Mouse (Mus musculus) Muller cell, postnatal 12 days (primary cell): Measurements from ENCODE around the gene Rerg.
"Not testable (repeated sequence)": the region's sequence is repeated elsewhere in the genome, so short reads cannot be mapped to it uniquely, and the experiment has no call there.

Source experiments
- DNase-seq: peaks from one replicate; pipeline ENCODE4 v3.0.0-alpha.2; 2015; ENCODE audit errors: inconsistent ontology term

Rerg gene

GRCm38 (mm10) chr6:137076731-137077130 lies 93.6 kb downstream of the Rerg start:
- no peak for DNase-seq

GRCm38 (mm10) chr6:137076225-137076624 lies 94.1 kb downstream of the Rerg start:
- DNase-seq, result no peak

- DNase-seq, result peak; percentile 14
Observed at GRCm38 (mm10) chr6:137072256-137072655, 98.0 kb downstream of the Rerg start.

DNA sequence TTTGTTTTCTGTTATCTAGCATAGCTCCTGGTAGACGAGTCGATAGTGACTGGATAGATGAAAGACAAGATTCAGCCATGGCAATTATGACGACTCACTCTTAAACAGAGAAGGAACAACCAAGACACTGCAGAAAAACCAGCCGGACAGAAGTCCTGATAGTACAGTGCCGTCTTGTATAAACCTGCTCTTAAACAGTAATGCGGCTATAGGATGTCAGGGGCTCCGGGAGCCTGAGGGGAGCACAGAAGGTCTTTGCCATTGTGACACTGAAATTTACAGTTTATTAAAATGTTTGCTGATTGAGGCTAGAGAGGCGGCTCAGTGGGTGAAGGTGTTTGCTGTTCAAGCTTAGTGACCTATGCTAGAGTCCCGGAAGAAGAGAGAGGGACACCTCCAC lies 98.8 kb downstream of the Rerg start:
- DNase-seq, result no peak

DNA sequence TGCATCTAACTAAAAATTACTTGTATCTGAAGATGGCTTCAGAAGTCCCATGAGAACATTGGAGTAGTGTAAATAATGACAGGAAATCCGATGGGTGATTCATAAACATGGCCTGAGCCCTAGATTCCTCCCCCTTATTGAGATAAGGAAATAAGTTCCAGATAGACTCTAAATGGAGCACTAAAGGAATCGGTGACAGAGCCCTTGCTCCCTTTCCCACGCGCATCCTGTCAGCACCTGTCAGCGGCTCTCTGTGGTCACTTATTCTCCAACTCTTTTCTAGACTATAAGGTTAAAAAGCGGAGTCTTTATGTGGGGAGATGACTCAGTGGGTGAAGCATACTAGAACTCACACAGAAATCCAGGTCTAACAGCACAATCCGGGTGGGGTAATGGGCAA lies 104.8 kb downstream of the Rerg start:
- DNase-seq, result no peak

- DNase-seq, result no peak
Observed at GRCm38 (mm10) chr6:137064786-137065185, 105.5 kb downstream of the Rerg start.

- DNase-seq, result no peak
Observed at GRCm38 (mm10) chr6:137063239-137063940, 106.9 kb downstream of the Rerg start.

DNA sequence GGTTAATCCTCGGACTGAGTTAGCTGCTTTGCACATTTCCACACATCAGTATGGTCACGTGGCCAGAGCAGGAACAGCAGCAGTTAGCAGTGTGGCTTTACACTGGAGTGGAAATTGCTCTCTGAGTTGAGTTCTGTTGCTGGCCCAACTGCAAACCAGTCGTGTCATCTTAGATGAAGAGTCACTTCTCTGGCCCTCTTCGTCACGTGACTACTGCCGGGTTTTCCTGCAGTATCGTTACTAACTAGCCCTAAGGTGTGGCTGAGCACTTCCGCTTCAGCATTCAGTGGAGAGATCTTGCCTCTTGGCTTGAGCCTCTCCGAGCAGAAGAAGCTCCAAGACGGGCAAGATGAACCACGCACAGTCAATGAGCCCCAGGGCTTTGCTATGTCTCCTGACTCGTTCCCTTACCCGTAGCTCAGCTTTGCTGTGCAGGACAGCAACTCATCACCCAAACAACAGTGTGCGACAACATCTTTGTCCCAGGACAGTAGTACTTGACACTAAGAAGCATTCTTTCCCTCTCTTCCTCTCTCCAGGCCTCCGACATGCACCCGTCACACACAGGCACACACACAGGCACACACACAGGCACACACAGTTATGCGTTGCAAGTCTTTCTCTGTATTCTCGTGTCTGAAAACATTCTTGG lies 108.3 kb downstream of the Rerg start:
- DNase-seq, result no peak

- no peak for DNase-seq
Observed at GRCm38 (mm10) chr6:137060595-137060994, 109.7 kb downstream of the Rerg start.

DNA sequence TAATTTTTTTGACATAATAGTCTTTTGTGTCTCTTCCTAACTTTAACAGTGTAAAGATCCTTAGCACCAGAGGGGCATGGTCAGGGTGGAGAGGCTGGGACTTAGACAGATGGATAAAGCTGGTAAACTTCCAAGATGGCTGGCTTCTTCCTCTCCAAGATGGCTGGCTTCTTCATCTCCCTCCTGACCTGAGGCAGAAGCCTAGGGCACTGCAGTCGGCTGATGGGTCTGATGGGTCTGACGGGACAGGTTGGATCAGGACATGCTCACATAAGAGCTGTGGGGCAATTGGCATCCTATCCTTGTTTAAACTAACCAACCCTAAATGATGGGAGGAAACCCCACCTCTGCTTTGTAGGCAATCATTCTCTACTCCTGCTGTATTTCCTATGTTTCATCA lies 112.0 kb downstream of the Rerg start:
- DNase-seq, result no peak

DNA sequence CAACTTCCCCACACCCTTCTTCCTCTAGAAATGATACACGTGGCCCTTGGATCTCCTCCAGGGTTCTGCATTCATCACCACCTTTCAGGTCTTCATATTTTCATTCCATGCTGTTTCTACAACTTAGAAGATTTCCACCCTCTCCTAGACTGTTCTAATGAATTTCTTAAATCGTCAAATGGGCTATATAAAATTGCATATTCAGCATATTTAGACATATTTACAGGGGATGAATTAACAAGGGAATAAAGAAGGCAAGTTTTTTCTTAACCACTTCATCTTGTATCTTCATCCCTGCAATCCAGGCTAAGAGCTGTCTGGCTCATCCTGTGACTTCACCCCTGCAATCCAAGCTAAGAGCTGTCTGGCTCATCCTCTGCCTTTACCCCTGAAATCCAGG lies 116.2 kb downstream of the Rerg start:
- no peak for DNase-seq

DNA sequence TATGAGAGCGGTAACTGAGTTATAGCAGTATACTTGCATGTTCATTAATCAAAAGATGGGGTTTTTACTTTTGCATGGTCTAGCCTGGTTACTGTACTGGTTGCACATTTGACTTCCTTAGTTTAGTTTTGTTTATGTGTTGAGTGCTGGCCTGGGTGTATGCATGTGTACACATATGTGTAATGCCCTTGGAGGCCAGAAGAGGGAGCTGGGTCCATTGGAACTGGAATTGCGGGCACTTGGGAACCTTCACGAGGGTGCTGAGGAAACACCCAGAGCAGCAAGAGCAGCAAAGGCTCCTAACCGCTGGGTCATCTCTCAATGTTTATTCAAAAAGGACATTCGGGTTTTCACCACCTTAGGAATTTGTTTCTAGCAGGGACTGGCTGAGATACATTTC lies 116.8 kb downstream of the Rerg start:
- DNase-seq, result no peak

DNA sequence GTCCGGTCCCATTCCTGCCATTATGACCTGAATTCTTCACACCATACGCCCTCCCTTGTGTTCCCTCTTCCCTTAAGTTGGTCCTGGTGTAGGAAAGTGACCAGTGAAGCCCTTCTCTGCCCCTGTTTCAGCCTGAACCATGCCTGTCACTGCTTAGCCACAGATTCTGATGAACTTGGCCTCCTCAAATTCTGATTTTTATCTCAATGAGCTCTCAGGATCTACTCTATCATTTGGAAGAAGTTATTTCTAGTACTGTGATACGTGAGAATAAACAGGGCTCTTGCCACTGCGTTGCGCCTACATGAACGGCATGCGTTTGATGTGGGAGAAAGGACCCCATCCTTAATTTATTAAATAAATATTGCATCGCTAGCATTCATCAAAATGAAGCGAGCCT lies 117.3 kb downstream of the Rerg start:
- no peak for DNase-seq

- no peak for DNase-seq
Observed at GRCm38 (mm10) chr6:137047036-137047435, 123.3 kb downstream of the Rerg start.

DNA sequence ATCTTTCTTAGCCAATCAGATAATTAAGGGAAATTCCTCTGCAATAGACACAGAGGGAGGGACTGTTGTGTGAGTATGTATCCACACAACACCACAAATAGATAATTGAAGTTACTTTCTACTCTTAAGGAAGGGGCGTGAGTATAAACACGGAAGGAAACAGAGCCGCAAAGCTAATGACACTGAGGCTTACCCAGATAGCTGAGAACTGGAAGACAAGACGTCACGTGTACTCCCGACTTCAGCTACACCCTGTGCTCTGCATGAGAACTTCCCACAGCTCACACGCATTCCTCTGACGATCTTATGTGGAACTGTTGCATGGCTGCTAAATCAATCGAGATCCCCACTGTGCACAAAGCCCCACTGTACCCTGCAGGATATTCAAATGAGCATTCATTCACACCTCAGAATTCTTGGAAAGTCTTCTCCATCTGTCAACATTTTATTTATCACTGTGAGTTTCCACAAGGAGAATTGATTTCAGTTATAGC lies 125.2 kb downstream of the Rerg start:
- DNase-seq, result no peak

- DNase-seq, result not testable (repeated sequence)
Observed at GRCm38 (mm10) chr6:137035611-137036395, 134.5 kb downstream of the Rerg start.

- DNase-seq, result no peak
Observed at GRCm38 (mm10) chr6:137030611-137031097, 139.6 kb downstream of the Rerg start.

GRCm38 (mm10) chr6:137029931-137030610 lies 140.2 kb downstream of the Rerg start:
- no peak for DNase-seq

DNA sequence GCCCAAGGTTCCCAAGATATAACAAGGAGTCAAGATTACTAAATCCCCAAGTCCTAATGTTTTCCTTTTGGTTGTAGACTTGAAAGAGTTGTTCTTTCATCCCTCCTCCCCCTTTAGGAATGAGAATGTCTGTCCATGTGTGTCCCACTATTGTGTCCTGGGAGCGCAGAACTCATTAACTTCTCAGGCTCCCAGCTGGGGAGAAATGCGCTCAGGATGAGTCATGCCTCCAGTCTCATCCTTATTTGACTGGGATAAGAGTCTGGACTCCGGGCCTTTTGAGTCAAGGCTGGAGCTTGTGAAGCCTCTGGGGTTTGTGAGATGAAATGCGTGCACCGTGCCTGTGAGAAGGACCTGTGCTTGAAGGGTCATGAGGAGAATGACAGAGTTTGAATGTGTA lies 144.8 kb downstream of the Rerg start:
- DNase-seq, result peak; percentile 88

GRCm38 (mm10) chr6:137024541-137024940 lies 145.8 kb downstream of the Rerg start:
- no peak for DNase-seq

DNA sequence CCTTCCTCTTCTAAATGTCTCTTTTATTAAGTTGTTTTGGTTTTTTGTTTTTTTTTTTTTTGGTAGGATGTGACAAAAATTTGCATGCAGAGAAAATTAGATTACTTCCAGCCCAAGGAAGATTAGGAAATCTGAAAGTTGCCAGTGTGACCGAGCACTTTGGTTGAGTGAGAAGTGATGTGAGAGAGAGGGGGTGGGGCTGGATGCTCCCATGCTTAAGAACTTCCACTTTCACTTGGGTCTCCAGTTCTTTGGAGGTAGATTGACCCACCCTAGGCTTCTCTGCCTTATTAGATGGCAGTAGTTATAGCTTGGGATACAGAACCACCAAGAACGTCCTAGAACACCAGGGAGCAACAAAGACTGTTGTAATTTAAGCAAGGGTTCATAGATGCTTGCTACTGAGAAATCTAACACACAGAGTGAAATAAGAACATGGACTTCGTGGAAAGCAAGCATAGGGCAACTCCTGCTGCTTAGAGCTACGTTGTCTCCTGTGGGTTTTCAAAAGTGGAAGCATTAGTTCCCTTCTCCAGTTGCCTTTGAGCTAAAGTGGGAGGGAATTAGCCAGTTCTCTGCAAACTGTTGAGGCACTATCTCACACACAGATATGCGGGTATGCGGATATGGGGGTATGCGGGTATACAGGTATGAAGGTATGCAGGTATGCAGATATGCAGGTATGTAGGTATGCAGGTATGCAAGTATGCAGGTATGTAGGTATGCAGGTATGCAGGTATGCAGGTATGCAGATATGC lies 152.9 kb downstream of the Rerg start:
- no peak for DNase-seq
